Mouse (Mus musculus) liver, postnatal 0 days (tissue): ENCODE measurements around the gene Xylt1.

Experiments
- CTCF ChIP-seq: sonication (generic); IDR thresholded peaks from 2 replicates; pipeline ENCODE4 v1.5.1; 2016; ENCODE audit warnings: antibody characterized with exemption, low read depth
- EP300 ChIP-seq: IDR thresholded peaks from 2 replicates; pipeline ENCODE4 v1.6.1; 2016; ENCODE audit warnings: antibody characterized with exemption, low read depth, mild to moderate bottlenecking

- no peak for TF ChIP-seq CTCF
- no peak for TF ChIP-seq EP300
These were observed 106.4 kb downstream of the Xylt1 start for GRCm38 (mm10) chr7:117487173-117487490.
